In the genomic region with DNA sequence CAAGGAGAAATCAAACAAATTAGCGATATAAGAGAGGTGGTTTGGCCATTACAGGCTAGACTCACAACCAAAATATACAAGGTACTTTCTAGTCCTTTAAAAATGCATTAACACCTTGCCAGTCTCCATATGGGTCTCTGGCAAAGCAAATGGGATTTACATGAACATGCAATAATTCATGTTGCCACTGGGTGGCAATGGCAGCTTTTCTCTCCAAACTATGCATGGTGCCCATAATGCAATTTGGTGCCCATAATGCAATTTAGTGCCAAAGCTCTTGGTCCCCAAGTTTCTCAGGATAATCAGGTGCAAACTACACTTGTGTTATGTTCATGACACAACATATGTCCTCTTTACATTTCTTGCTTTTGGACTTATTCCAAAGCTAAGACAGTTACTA, we compare ENCODE assay signal across 9 mouse cellular contexts.
DNase-seq lines count a peak whose midpoint lies in the region; ATAC-seq lines count a peak whose summit lies in the region.
"Had no signal": no experiment of that assay in that cellular context is flagged by ENCODE, and none has a peak within 500 bp of the region (broad histone marks: within the 10 kb centered on the region; RNA-seq: fewer than 3 reads in every experiment).

No protein-coding gene starts in this region.

- no peaks in the 10 kb centered on the region for H3K36me3 ChIP-seq in neural tube, embryonic 15.5 days
- no peaks in the 10 kb centered on the region for H3K36me3 ChIP-seq in limb, embryonic 11.5 days (ENCODE audit: control insufficient read depth, insufficient read depth, low read length)
- no peaks in the 10 kb centered on the region for H3K36me3 ChIP-seq in neural tube, embryonic 13.5 days

- H3K4me2 ChIP-seq in neural tube, embryonic 15.5 days: no peak overlapping the region
- no peak overlapping the region for H3K4me2 ChIP-seq in limb, embryonic 11.5 days (ENCODE audit: low read depth, severe bottlenecking)
- H3K4me2 ChIP-seq in neural tube, embryonic 13.5 days: no peak overlapping the region

- H3K9ac ChIP-seq in neural tube, embryonic 15.5 days (replicated peaks): no peak overlapping the region
- H3K9ac ChIP-seq in limb, embryonic 11.5 days (ENCODE audit: low read length): no peak overlapping the region
- no peak overlapping the region for H3K9ac ChIP-seq in neural tube, embryonic 13.5 days

- 19% methylated on average over 1 of the region's 1 CpGs for WGBS in neural tube, embryonic 15.5 days
- 5% methylated on average over 1 of the region's 1 CpGs for WGBS in limb, embryonic 11.5 days
- 9% methylated on average over 1 of the region's 1 CpGs for WGBS in neural tube, embryonic 13.5 days

- H3K27me3 ChIP-seq in neural tube, embryonic 15.5 days (replicated peaks): no peaks in the 10 kb centered on the region
- H3K27me3 ChIP-seq in limb, embryonic 11.5 days (ENCODE audit: control insufficient read depth, insufficient read depth, low read length): no peaks in the 10 kb centered on the region
- H3K27me3 ChIP-seq in neural tube, embryonic 13.5 days: no peaks in the 10 kb centered on the region

- H3K4me3 ChIP-seq in neural tube, embryonic 15.5 days (replicated peaks): no peak overlapping the region
- no peak overlapping the region for H3K4me3 ChIP-seq in limb, embryonic 11.5 days (ENCODE audit: low read depth, low read length)
- no peak overlapping the region for H3K4me3 ChIP-seq in neural tube, embryonic 13.5 days
- H3K4me3 ChIP-seq: erythroblast, embryonic 14.5 days had no signal

- H3K9me3 ChIP-seq in neural tube, embryonic 15.5 days (replicated peaks): no peaks in the 10 kb centered on the region
- no peaks in the 10 kb centered on the region for H3K9me3 ChIP-seq in limb, embryonic 11.5 days (ENCODE audit: control insufficient read depth, low read length)
- no peaks in the 10 kb centered on the region for H3K9me3 ChIP-seq in neural tube, embryonic 13.5 days

- H3K27ac ChIP-seq in neural tube, embryonic 15.5 days (replicated peaks): no peak overlapping the region
- no peak overlapping the region for H3K27ac ChIP-seq in limb, embryonic 11.5 days (replicated peaks; ENCODE audit: low read depth, low read length)
- H3K27ac ChIP-seq in neural tube, embryonic 13.5 days (replicated peaks): no peak overlapping the region

- peak; percentile 15 for DNase-seq in neural tube, embryonic 10.5 days (ENCODE audit: extremely low spot score, low spot score)
- peak; percentile 28 for DNase-seq in T-cell, adult 2 months (ENCODE audit: low spot score)
- peak; percentile 27 for DNase-seq in embryo, embryonic 9.5 days (ENCODE audit: extremely low spot score)
- peak; percentile 68 for DNase-seq in induced T-regulatory cell, adult 2 months (ENCODE audit: low read depth)
- peak; percentile 45 for DNase-seq in limb, embryonic 11.5 days (ENCODE audit: low spot score)
- DNase-seq in gastrocnemius, postnatal 10 days: no peak

- no peak for ATAC-seq in neural tube, embryonic 15.5 days (ENCODE audit: low FRiP score)
- no peak for ATAC-seq in limb, embryonic 11.5 days (ENCODE audit: insufficient number of reproducible peaks, low FRiP score, low TSS enrichment, low read depth)
- peak; percentile 27; the same call in 1 of the 2 replicates for ATAC-seq in neural tube, embryonic 13.5 days (ENCODE audit: low read depth)

- H3K4me1 ChIP-seq in neural tube, embryonic 15.5 days: no peaks in the 10 kb centered on the region
- no peaks in the 10 kb centered on the region for H3K4me1 ChIP-seq in limb, embryonic 11.5 days (ENCODE audit: control insufficient read depth, insufficient read depth, low read length)
- no peaks in the 10 kb centered on the region for H3K4me1 ChIP-seq in neural tube, embryonic 13.5 days (replicated peaks)
